Mouse (Mus musculus): ENCODE measurements around the gene Rhbdd1. TPM values are rescaled to one million over a fixed set of nuclear protein-coding genes. Genes with fewer than 3 reads are reported as not detected.
A peak's percentile ranks its signal among the peaks of the same experiment; 100 is the strongest.

Gene Rhbdd1
- polyA plus RNA-seq, 1 experiment from 2014 or later: 6.8 TPM

DNA sequence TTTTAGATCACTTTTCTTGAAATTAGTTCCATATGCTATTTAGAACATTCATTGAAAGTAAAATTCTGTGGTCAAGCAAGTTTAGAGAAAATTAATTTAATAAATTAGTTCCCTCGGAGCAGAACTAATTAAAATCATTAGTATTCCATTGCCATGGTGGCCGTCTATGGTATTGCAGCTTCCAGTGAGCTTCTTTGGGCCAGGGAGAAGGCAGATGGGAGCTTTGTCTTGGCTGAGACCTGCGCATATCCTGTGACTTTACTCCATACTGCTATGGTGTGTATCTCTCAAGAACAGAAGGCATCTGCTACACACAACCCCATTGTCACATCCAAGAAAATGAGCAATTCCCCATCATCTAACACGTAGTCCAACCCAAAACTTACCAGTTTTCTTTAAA, 65.7 kb downstream of the Rhbdd1 start:
- 60% methylated on average over 4 of the region's 4 CpGs for WGBS
- Histone ChIP-seq H3K4me2 (ENCODE audit: low read depth, low read length) (no peak overlapping the region), H3K27ac (replicated peaks; ENCODE audit: low read depth, low read length) (no peak overlapping the region), H3K4me1 (ENCODE audit: control insufficient read depth, insufficient read depth, low read length) (no peaks in the 10 kb centered on the region), H3K4me3 (ENCODE audit: low read depth, low read length) (no peak overlapping the region), H3K36me3 (ENCODE audit: control insufficient read depth, insufficient read depth, low read length) (no peaks in the 10 kb centered on the region), H3K9me3 (ENCODE audit: control insufficient read depth, low read length) (no peaks in the 10 kb centered on the region), H3K27me3 (replicated peaks; ENCODE audit: control insufficient read depth, insufficient read depth, low read length) (no peaks in the 10 kb centered on the region), H3K9ac (ENCODE audit: low read depth, low read length) (no peak overlapping the region)
- ATAC-seq (ENCODE audit: low read depth) (no peak), DNase-seq (ENCODE audit: low spot score) (no peak)

DNA sequence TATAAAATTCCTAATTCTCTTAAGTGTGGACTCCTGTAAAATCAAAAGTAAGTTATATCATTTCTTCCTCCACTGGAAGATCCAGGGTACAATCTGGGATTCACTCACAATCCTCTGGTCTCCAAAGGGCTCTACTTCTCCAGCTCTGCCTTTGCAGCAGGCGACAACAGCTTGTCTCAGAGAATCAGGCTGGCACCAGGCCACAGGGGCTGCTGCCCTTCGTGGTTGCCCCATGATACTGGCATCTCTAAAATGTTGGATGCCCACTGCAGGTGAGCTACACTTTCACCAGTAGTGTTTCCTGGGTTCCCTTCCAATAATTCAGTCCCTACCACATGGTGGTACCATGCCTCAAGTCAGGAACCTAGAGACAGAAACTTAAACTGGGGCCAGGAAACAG, 67.9 kb downstream of the Rhbdd1 start:
- ATAC-seq (ENCODE audit: low read depth) (no peak), DNase-seq (ENCODE audit: low spot score) (no peak)
- H3K9ac ChIP-seq (ENCODE audit: low read depth, low read length): no peak overlapping the region
- H3K4me3 ChIP-seq (ENCODE audit: low read depth, low read length): no peak overlapping the region
- H3K4me1 ChIP-seq (ENCODE audit: control insufficient read depth, insufficient read depth, low read length): no peaks in the 10 kb centered on the region
- H3K27ac ChIP-seq (replicated peaks; ENCODE audit: low read depth, low read length): no peak overlapping the region
- H3K36me3 ChIP-seq (ENCODE audit: control insufficient read depth, insufficient read depth, low read length): no peaks in the 10 kb centered on the region
- H3K27me3 ChIP-seq (replicated peaks; ENCODE audit: control insufficient read depth, insufficient read depth, low read length): no peaks in the 10 kb centered on the region
- 94% methylated on average over 2 of the region's 2 CpGs for WGBS
- H3K4me2 ChIP-seq (ENCODE audit: low read depth, low read length): no peak overlapping the region
- no peaks in the 10 kb centered on the region for H3K9me3 ChIP-seq (ENCODE audit: control insufficient read depth, low read length)

- H3K36me3 ChIP-seq (ENCODE audit: control insufficient read depth, insufficient read depth, low read length): no peaks in the 10 kb centered on the region
- H3K9me3 ChIP-seq (ENCODE audit: control insufficient read depth, low read length): no peaks in the 10 kb centered on the region
- no peak overlapping the region for H3K4me3 ChIP-seq (ENCODE audit: low read depth, low read length)
- ATAC-seq (ENCODE audit: low read depth) (peak; percentile 57; the same call in 1 of the 2 replicates), DNase-seq (ENCODE audit: low spot score) (peak; percentile 46)
- H3K9ac ChIP-seq (ENCODE audit: low read depth, low read length): no peak overlapping the region
- 0 out of 2 replicates have a peak overlapping the region, but pooled peaks have one; percentile 0 for H3K27ac ChIP-seq (replicated peaks; ENCODE audit: low read depth, low read length)
- no peak overlapping the region for H3K4me2 ChIP-seq (ENCODE audit: low read depth, low read length)
- no peaks in the 10 kb centered on the region for H3K27me3 ChIP-seq (replicated peaks; ENCODE audit: control insufficient read depth, insufficient read depth, low read length)
- 35% methylated on average over 9 of the region's 9 CpGs for WGBS
- no peaks in the 10 kb centered on the region for H3K4me1 ChIP-seq (ENCODE audit: control insufficient read depth, insufficient read depth, low read length)
Measured at GRCm38 (mm10) chr1:82385054-82385453, 68.8 kb downstream of the Rhbdd1 start.

DNA sequence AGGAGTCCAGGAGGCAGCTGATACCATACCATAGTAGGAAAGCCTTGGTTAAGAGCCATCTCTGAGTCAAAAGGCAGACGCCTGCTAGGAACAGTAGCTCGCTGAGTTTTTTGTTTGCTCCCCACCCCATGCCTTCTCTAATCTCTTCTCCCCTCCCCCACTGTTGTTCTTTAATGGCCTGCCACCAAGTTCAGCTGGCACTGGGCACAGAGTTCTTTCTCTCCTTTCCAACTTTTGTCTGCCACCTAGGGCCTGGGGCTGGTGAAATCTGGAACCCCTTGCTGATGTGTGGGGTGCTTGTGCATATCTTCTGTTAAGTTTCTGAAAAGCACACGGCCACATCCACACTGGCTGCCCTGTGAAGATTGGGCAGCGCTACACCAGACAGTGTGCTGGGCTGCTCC, 69.6 kb downstream of the Rhbdd1 start:
- DNase-seq (ENCODE audit: low spot score) (no peak), ATAC-seq (ENCODE audit: low read depth) (no peak)
- H3K4me2 ChIP-seq (ENCODE audit: low read depth, low read length): no peak overlapping the region
- 47% methylated on average over 4 of the region's 4 CpGs for WGBS
- no peaks in the 10 kb centered on the region for H3K27me3 ChIP-seq (replicated peaks; ENCODE audit: control insufficient read depth, insufficient read depth, low read length)
- no peak overlapping the region for H3K27ac ChIP-seq (replicated peaks; ENCODE audit: low read depth, low read length)
- H3K4me1 ChIP-seq (ENCODE audit: control insufficient read depth, insufficient read depth, low read length): no peaks in the 10 kb centered on the region
- no peaks in the 10 kb centered on the region for H3K9me3 ChIP-seq (ENCODE audit: control insufficient read depth, low read length)
- no peak overlapping the region for H3K4me3 ChIP-seq (ENCODE audit: low read depth, low read length)
- H3K9ac ChIP-seq (ENCODE audit: low read depth, low read length): no peak overlapping the region
- no peaks in the 10 kb centered on the region for H3K36me3 ChIP-seq (ENCODE audit: control insufficient read depth, insufficient read depth, low read length)

GRCm38 (mm10) chr1:82386814-82387771, 70.8 kb downstream of the Rhbdd1 start:
- ATAC-seq (ENCODE audit: low read depth) (no peak), DNase-seq (ENCODE audit: low spot score) (no peak)
- Histone ChIP-seq H3K36me3 (ENCODE audit: control insufficient read depth, insufficient read depth, low read length) (no peaks in the 10 kb centered on the region), H3K4me3 (ENCODE audit: low read depth, low read length) (no peak overlapping the region), H3K27ac (replicated peaks; ENCODE audit: low read depth, low read length) (no peak overlapping the region), H3K9ac (ENCODE audit: low read depth, low read length) (no peak overlapping the region), H3K4me2 (ENCODE audit: low read depth, low read length) (no peak overlapping the region), H3K27me3 (replicated peaks; ENCODE audit: control insufficient read depth, insufficient read depth, low read length) (no peaks in the 10 kb centered on the region), H3K4me1 (ENCODE audit: control insufficient read depth, insufficient read depth, low read length) (no peaks in the 10 kb centered on the region), H3K9me3 (ENCODE audit: control insufficient read depth, low read length) (no peaks in the 10 kb centered on the region)
- WGBS: 60% methylated on average over 6 of the region's 6 CpGs

DNA sequence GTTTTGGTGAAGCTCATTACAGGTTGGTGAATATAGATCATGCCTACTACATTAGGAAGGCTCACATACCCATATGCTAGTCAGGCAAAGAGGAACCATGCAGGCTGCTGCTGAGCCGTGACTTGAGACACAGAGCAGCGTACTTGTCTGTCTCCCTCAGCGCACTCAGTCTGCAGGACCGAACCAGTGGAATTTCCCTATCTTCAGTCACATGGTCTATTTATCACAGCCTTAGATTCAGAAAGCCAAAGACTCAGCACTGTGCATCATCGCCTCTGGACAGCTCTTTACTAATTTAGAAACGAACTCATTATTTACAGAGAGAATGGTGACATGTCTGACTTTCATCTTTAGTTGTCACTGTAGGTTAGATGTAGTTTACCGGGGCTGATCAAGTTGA, 73.1 kb downstream of the Rhbdd1 start:
- Histone ChIP-seq H3K4me3 (ENCODE audit: low read depth, low read length) (no peak overlapping the region), H3K27me3 (replicated peaks; ENCODE audit: control insufficient read depth, insufficient read depth, low read length) (no peaks in the 10 kb centered on the region), H3K4me2 (ENCODE audit: low read depth, low read length) (no peak overlapping the region), H3K36me3 (ENCODE audit: control insufficient read depth, insufficient read depth, low read length) (no peaks in the 10 kb centered on the region), H3K9me3 (ENCODE audit: control insufficient read depth, low read length) (no peaks in the 10 kb centered on the region), H3K27ac (replicated peaks; ENCODE audit: low read depth, low read length) (no peak overlapping the region), H3K4me1 (ENCODE audit: control insufficient read depth, insufficient read depth, low read length) (no peaks in the 10 kb centered on the region), H3K9ac (ENCODE audit: low read depth, low read length) (no peak overlapping the region)
- DNase-seq (ENCODE audit: low spot score) (no peak), ATAC-seq (ENCODE audit: low read depth) (no peak)
- 80% methylated on average over 7 of the region's 7 CpGs for WGBS

DNA sequence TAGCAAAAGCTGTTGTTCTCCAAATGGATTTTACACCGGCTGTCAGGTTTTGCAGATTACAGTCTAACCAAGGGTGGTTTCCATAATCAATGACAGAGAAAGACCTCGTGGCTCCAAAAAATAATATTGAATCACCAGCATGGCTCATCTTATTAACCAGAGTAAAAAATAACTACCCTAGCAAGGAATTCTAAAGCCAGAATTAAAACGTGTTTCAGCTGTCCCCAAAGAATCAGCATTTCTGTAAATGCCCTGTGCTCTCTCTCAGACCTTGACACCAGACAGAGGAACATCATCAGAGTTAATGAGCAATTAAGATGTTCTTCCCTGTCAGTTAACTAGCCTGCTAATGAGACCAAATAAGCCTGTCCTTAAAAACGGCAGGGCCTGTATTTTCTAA, 79.1 kb downstream of the Rhbdd1 start:
- no peak overlapping the region for H3K4me3 ChIP-seq (ENCODE audit: low read depth, low read length)
- no peaks in the 10 kb centered on the region for H3K4me1 ChIP-seq (ENCODE audit: control insufficient read depth, insufficient read depth, low read length)
- H3K4me2 ChIP-seq (ENCODE audit: low read depth, low read length): no peak overlapping the region
- no peaks in the 10 kb centered on the region for H3K9me3 ChIP-seq (ENCODE audit: control insufficient read depth, low read length)
- WGBS: 55% methylated on average over 4 of the region's 4 CpGs
- H3K36me3 ChIP-seq (ENCODE audit: control insufficient read depth, insufficient read depth, low read length): no peaks in the 10 kb centered on the region
- H3K27ac ChIP-seq (replicated peaks; ENCODE audit: low read depth, low read length): no peak overlapping the region
- DNase-seq (ENCODE audit: low spot score) (no peak), ATAC-seq (ENCODE audit: low read depth) (no peak)
- H3K27me3 ChIP-seq (replicated peaks; ENCODE audit: control insufficient read depth, insufficient read depth, low read length): no peaks in the 10 kb centered on the region
- no peak overlapping the region for H3K9ac ChIP-seq (ENCODE audit: low read depth, low read length)

- H3K4me3 ChIP-seq (ENCODE audit: low read depth, low read length): no peak overlapping the region
Measured at GRCm38 (mm10) chr1:82407786-82408185, 91.5 kb downstream of the Rhbdd1 start.

DNA sequence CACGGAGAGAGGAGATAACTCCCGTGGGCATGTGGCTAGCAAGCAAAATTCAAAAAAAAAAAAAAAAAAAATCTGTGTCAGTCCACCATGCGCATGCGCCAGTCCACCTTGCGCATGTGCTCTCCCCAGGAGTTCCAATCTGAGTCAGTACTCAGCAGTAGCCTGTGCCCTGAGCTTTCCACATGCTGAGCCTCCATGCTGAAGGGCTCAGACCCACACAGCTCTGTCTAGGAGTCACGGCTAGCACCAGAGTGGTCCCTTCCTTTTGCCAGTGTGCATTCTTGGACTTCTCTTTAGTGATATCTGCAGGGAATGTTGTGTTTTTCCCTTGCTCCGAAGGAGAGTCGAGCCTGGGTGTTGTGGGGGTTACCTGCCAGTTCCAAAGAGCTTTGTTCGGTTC, 93.0 kb downstream of the Rhbdd1 start:
- H3K4me3 ChIP-seq (ENCODE audit: low read depth, low read length): no peak overlapping the region
- ATAC-seq (ENCODE audit: low read depth) (no peak), DNase-seq (ENCODE audit: low spot score) (no peak)
- no peaks in the 10 kb centered on the region for H3K36me3 ChIP-seq (ENCODE audit: control insufficient read depth, insufficient read depth, low read length)
- H3K27me3 ChIP-seq (replicated peaks; ENCODE audit: control insufficient read depth, insufficient read depth, low read length): no peaks in the 10 kb centered on the region
- no peak overlapping the region for H3K27ac ChIP-seq (replicated peaks; ENCODE audit: low read depth, low read length)
- H3K4me2 ChIP-seq (ENCODE audit: low read depth, low read length): no peak overlapping the region
- no peak overlapping the region for H3K9ac ChIP-seq (ENCODE audit: low read depth, low read length)
- H3K4me1 ChIP-seq (ENCODE audit: control insufficient read depth, insufficient read depth, low read length): peaks cover 5% of the 10 kb centered on the region; the same call in 1 of the 2 replicates
- WGBS: 80% methylated on average over 9 of the region's 9 CpGs
- H3K9me3 ChIP-seq (ENCODE audit: control insufficient read depth, low read length): no peaks in the 10 kb centered on the region

More at GRCm38 (mm10) chr1:82407786-82408185, 91.5 kb downstream of the Rhbdd1 start:
- H3K9ac ChIP-seq (ENCODE audit: low read depth, low read length): no peak overlapping the region
- H3K9me3 ChIP-seq (ENCODE audit: control insufficient read depth, low read length): no peaks in the 10 kb centered on the region
- H3K4me1 ChIP-seq (ENCODE audit: control insufficient read depth, insufficient read depth, low read length): peaks cover 5% of the 10 kb centered on the region; the same call in 1 of the 2 replicates
- no peak for ATAC-seq (ENCODE audit: low read depth)
- no peak overlapping the region for H3K27ac ChIP-seq (replicated peaks; ENCODE audit: low read depth, low read length)
- 77% methylated on average over 3 of the region's 3 CpGs for WGBS
- no peaks in the 10 kb centered on the region for H3K27me3 ChIP-seq (replicated peaks; ENCODE audit: control insufficient read depth, insufficient read depth, low read length)
- H3K4me2 ChIP-seq (ENCODE audit: low read depth, low read length): no peak overlapping the region
- no peak for DNase-seq (ENCODE audit: low spot score)
- no peaks in the 10 kb centered on the region for H3K36me3 ChIP-seq (ENCODE audit: control insufficient read depth, insufficient read depth, low read length)

Measured in embryonic facial prominence, embryonic 14.5 days (tissue).